Mouse (Mus musculus) kidney, embryonic 15.5 days (tissue): ENCODE data around the gene Cdhr2. TPM values are rescaled to one million over a fixed set of nuclear protein-coding genes. Genes with fewer than 3 reads are reported as not detected.
A peak's percentile ranks its signal among the peaks of the same experiment; 100 is the strongest.

Experiments
- ATAC-seq: fragments of 200-750 bp; cut with Nextera tagmentation; replicated peaks from 2 replicates; pipeline ENCODE4 v1.8.0; 2017; ENCODE audit warnings: moderate TSS enrichment; ENCODE audit not compliant: low FRiP score
- H3K27ac ChIP-seq: fragments of 300-500 bp; sonication (generic); 2 replicates; pipeline ENCODE4 v1.5.1; 2015; ENCODE audit warnings: mild to moderate bottlenecking, inconsistent platforms
- H3K27me3 ChIP-seq: fragments of 300-500 bp; sonication (generic); 2 replicates; pipeline ENCODE4 v1.6.1; 2015; ENCODE audit warnings: inconsistent platforms
- H3K36me3 ChIP-seq: fragments of 300-500 bp; sonication (generic); 2 replicates; pipeline ENCODE4 v1.6.1; 2015; ENCODE audit warnings: inconsistent platforms
- H3K4me1 ChIP-seq: fragments of 300-500 bp; sonication (generic); 2 replicates; pipeline ENCODE4 v1.6.1; 2015; ENCODE audit warnings: inconsistent platforms
- H3K4me2 ChIP-seq: fragments of 300-500 bp; sonication (generic); 2 replicates; pipeline ENCODE4 v1.6.1; 2015; ENCODE audit warnings: moderate library complexity, mild to moderate bottlenecking, inconsistent platforms
- H3K4me3 ChIP-seq: fragments of 300-500 bp; sonication (generic); replicated peaks from 2 replicates; pipeline ENCODE4 v1.5.1; 2015; ENCODE audit warnings: mild to moderate bottlenecking, inconsistent platforms
- H3K9ac ChIP-seq: fragments of 300-500 bp; sonication (generic); 2 replicates; pipeline ENCODE4 v1.6.1; 2015; ENCODE audit warnings: mild to moderate bottlenecking, inconsistent platforms
- H3K9me3 ChIP-seq: fragments of 300-500 bp; sonication (generic); replicated peaks from 2 replicates; pipeline ENCODE4 v1.6.1; 2016; ENCODE audit warnings: inconsistent platforms
- WGBS: fragments of 180-500 bp; shearing (Covaris S2); methylation state at CpG from one replicate; pipeline ENCODE4 v1.1.7; 2015; ENCODE audit warnings: mixed read lengths; 5-methylcytosine and 5-hydroxymethylcytosine counted together
- polyA plus RNA-seq: library from polyadenylated mRNA; unstranded; fragments of >200 nt; fragmentation: Nextera tagmentation; extraction: Ambion mirVana; gene quantifications from 2 replicates; pipeline ENCODE4 v1.2.1, GENCODE M21; 2015

Gene Cdhr2
- polyA plus RNA-seq, 1 experiment from 2014 or later, result 5.4 TPM

DNA sequence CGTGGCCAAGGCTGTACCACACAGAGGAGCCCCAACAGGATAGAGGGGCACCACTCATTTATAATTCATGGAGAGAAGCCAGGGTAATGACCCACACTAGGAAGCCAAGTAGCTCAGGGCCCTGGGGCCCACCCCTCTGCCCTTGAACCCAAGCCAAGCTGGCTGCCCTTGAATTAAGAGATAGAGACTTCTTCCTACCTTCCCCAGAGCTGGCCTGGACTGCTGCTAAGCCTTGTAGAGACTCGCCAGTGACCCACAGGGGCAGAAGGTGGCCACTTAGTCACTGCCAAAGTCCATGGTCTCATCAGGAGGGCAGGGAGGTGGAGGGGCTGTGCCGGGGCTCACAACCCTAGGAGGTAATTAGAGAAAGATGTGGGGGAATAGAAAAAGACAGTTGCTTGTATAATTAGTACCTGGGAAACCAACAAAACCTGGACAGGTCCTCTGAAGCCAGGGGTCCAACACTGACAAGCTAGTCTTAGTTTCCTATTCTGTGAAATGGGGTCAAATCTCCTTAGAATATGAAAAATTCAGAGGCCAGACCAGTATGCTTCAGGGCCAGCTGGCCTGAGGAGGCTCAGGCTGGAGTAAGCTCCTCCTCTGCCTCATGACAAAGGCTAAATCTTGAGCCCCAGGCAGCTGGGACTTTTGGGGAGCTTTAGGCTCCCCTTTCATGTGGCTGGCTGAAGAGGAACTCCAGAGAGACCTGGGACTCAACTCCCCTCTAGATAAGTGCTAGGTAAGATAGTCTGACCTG lies 16.9 kb upstream of the Cdhr2 start:
- Histone ChIP-seq H3K27me3 (no peaks in the 10 kb centered on the region), H3K27ac (no peak overlapping the region), H3K9ac (no peak overlapping the region), H3K9me3 (no peaks in the 10 kb centered on the region), H3K36me3 (peaks cover 50% of the 10 kb centered on the region), H3K4me2 (peak overlapping the region; percentile 62), H3K4me3 (0 out of 2 replicates have a peak overlapping the region, but pooled peaks have one; percentile 98), H3K4me1 (peaks cover 34% of the 10 kb centered on the region)
- WGBS, result 68% methylated on average over 3 of the region's 3 CpGs
- ATAC-seq, result no peak

DNA sequence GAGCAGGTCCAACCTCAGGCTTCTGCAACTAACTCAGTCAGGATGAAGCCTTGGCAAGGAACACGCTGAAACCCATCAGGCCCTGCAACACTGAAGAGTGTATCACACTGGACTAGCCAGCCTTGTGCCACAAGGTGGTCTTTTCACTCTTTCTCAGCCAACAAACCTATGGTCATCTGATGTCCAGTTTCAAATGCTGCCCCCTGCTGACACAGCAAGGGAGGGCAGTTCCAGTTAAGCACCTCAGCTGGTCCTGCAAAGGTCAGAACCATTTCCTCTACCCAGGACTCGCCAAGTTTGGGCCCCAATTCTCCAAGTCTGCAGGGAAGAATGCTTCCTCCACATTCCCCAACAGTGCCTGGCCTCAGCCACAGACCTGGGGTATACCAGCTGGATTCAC lies 16.1 kb upstream of the Cdhr2 start:
- Histone ChIP-seq H3K27me3 (no peaks in the 10 kb centered on the region), H3K4me3 (peak overlapping the region; percentile 98), H3K9me3 (no peaks in the 10 kb centered on the region), H3K36me3 (peaks cover 43% of the 10 kb centered on the region), H3K9ac (peak overlapping the region; percentile 99; the same call in 1 of the 2 replicates), H3K4me2 (peak overlapping the region; percentile 62), H3K4me1 (peaks cover 35% of the 10 kb centered on the region), H3K27ac (peak overlapping the region; percentile 29; the same call in 1 of the 2 replicates)
- no peak for ATAC-seq
- 30% methylated on average over 2 of the region's 2 CpGs for WGBS

DNA sequence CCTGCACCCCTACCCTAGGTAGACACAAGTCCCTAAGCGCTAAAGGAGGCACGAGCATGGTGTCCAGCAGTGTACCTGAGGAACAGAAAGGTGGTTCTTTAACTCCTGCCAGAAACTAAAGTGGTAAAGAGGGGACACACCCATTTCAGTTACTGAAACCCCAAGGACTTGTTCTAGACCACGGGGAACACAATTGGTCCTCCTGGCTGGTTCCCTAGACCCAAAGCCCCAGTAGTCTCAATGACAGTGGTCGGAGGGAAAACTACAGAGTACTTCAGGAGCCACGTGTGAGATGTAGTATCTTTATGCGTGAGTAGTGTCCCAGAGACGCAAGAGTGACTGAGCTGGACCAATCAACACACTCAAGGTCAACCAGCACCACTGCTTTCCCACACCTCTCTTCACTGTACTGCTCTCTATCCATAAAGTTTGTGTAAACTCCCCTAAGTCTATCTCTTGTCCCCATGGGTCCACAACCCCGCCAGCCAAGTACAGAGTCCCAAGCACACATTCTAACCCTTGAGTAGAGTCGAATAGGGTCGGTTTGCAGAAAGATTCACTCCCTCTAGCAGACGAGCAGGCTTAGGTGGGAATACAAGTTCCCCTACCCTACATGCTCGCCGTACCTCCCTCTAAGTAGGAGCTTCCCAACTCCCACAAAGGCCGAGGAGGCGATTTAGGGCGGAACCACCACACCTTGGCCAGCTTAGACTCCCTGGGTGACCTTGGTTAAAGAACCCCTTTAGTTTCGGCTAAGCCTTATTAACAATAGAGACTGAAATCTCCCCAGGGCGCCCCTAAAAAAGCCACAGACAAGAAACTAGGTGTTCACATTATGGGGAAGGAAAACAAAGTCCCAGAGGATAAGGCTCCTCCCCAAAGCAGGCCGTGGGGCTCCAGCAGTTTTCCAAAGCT lies 14.9 kb upstream of the Cdhr2 start:
- peak overlapping the region; percentile 99 for H3K9ac ChIP-seq

DNA sequence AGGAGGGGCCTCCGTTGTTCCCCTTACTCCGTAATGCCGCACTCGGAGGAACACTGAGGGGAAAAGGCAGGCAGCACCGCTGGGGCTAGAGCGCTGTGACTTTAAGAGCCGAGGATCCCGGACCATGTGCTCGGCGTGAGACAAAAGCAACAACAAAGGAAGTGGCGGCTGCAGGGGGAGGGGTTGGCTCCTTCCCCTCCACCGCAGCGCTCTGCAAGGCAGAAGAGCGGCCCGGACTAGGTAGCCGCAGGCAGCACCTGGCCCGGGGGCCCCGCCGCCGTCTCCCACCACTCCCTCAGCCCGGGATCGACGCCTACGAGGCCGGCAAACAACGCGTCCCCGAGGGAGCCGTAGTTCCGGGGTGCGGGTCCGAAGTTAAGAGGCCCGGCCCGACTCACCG lies 14.2 kb upstream of the Cdhr2 start:
- H3K9me3 ChIP-seq, result no peaks in the 10 kb centered on the region

More for the DNA sequence above, 14.9 kb upstream of the Cdhr2 start:
- Histone ChIP-seq H3K9me3 (no peaks in the 10 kb centered on the region), H3K4me3 (peak overlapping the region; percentile 98), H3K27me3 (no peaks in the 10 kb centered on the region), H3K27ac (peak overlapping the region; percentile 99), H3K4me1 (peaks cover 45% of the 10 kb centered on the region), H3K4me2 (peak overlapping the region; percentile 62), H3K36me3 (peaks cover 31% of the 10 kb centered on the region)
- ATAC-seq, result no peak
- WGBS, result 4% methylated on average over 19 of the region's 19 CpGs

DNA sequence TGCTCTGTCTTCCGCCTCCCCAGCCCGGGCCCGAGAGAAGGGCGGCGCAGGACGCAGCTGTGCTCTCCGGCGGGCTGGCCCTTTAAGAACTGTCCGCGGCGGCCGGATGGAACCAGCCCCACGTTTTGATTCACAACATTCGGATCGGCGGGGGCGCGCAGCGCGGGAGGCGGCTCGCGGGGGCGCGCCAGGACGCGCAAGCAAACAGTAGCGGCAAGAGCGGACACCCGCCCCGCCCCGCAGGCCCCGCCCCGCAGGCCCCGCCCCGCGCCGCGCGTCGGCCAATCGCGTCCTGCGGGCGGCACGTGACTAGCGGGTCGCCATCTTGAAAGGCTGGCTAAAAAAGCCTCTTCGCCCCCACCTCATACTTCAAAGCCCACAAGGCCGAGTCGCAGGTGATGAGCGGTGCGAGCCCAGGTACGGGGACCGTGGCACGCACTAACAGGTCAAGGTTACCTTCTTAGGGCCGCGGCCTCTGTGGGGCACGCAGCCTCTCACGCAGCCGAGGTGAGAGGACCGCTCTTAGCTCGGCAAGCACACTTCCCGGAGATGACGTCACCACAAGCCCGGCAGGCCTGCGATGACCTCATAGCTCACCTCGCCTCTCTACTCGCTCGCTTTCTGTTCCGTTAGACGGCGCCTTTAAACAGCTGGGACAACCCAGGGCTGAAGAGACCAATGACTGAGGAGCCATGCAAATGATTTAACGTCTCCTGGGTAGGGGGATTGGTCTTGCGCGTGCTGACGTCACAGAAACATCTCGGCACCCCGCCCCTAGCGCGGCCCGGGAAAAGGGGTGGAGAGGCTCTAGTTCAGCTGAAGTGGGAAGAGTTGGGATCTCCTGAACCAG lies 13.5 kb upstream of the Cdhr2 start:
- Histone ChIP-seq H3K36me3 (peaks cover 17% of the 10 kb centered on the region), H3K4me2 (peak overlapping the region; percentile 62), H3K9me3 (no peaks in the 10 kb centered on the region), H3K4me1 (peaks cover 59% of the 10 kb centered on the region), H3K27ac (peak overlapping the region; percentile 99), H3K27me3 (no peaks in the 10 kb centered on the region), H3K9ac (peak overlapping the region; percentile 99), H3K4me3 (peak overlapping the region; percentile 98)
- whole genome bisulfite sequencing, result under 1% methylated on average over 82 of the region's 82 CpGs
- peak; percentile 90 for ATAC-seq

More for the DNA sequence above, 14.2 kb upstream of the Cdhr2 start:
- Histone ChIP-seq H3K4me2 (peak overlapping the region; percentile 62), H3K4me1 (peaks cover 52% of the 10 kb centered on the region), H3K36me3 (peaks cover 24% of the 10 kb centered on the region), H3K27ac (peak overlapping the region; percentile 99), H3K4me3 (peak overlapping the region; percentile 98), H3K9ac (peak overlapping the region; percentile 99), H3K27me3 (no peaks in the 10 kb centered on the region)
- peak; percentile 63 for ATAC-seq
- under 1% methylated on average over 32 of the region's 35 CpGs for WGBS

DNA sequence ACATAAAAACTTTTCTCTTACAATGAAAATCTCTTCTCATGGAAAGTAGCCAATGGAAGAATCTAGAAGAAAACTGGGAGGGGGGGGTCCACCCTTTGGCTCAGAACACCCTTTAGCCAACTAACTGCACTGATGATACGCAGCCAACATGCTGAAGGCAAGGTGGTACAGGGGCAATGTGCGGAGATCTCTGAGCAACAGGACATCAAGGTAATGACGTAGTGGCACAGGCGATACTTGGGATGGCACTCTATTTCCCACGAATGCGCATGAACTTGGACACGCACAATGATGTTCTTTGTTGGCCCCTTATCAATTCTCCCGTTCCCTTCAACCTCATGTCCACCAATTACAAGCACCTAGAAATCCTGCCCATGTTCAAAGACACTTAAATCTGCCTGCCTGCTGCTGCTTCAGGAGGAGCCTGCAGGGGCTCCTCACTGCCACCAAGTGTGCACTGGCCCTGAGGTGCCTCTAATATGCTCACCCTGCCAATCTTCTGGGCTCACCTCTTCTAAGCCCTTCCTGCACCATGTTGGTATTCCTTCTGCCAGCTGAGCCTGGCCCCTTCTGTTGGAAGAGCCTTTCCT lies 11.0 kb upstream of the Cdhr2 start:
- no peaks in the 10 kb centered on the region for H3K36me3 ChIP-seq
- no peak overlapping the region for H3K27ac ChIP-seq
- peaks cover 52% of the 10 kb centered on the region for H3K4me1 ChIP-seq
- no peak overlapping the region for H3K9ac ChIP-seq
- no peak overlapping the region for H3K4me3 ChIP-seq
- 91% methylated on average over 8 of the region's 8 CpGs for WGBS
- H3K9me3 ChIP-seq, result no peaks in the 10 kb centered on the region
- no peak for ATAC-seq
- H3K27me3 ChIP-seq, result no peaks in the 10 kb centered on the region
- H3K4me2 ChIP-seq, result no peak overlapping the region

DNA sequence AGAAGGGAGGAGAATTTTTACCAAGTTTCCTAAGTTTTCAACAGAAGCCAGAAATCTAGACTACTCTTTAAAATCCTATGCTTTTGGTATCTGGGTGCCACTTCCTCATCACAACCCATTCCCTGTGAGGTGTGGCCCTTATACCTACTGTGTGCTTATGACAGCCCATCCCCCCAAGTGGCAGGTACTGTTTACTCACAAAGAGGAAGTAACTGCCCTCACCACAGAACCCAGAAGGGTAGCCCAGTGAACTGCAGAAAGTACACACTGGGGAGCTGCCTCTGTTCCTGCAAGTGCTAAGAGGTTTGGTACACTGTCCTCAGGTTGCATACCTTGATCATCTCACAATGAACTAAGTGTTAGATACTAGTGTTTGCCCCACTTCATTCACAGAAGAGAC lies 9.5 kb upstream of the Cdhr2 start:
- no peaks in the 10 kb centered on the region for H3K9me3 ChIP-seq
- H3K27me3 ChIP-seq, result no peaks in the 10 kb centered on the region
- no peaks in the 10 kb centered on the region for H3K36me3 ChIP-seq
- H3K27ac ChIP-seq, result no peak overlapping the region
- peak overlapping the region; percentile 75 for H3K4me3 ChIP-seq
- peak overlapping the region; percentile 90 for H3K4me2 ChIP-seq
- peaks cover 40% of the 10 kb centered on the region for H3K4me1 ChIP-seq
- no peak for ATAC-seq
- no peak overlapping the region for H3K9ac ChIP-seq

DNA sequence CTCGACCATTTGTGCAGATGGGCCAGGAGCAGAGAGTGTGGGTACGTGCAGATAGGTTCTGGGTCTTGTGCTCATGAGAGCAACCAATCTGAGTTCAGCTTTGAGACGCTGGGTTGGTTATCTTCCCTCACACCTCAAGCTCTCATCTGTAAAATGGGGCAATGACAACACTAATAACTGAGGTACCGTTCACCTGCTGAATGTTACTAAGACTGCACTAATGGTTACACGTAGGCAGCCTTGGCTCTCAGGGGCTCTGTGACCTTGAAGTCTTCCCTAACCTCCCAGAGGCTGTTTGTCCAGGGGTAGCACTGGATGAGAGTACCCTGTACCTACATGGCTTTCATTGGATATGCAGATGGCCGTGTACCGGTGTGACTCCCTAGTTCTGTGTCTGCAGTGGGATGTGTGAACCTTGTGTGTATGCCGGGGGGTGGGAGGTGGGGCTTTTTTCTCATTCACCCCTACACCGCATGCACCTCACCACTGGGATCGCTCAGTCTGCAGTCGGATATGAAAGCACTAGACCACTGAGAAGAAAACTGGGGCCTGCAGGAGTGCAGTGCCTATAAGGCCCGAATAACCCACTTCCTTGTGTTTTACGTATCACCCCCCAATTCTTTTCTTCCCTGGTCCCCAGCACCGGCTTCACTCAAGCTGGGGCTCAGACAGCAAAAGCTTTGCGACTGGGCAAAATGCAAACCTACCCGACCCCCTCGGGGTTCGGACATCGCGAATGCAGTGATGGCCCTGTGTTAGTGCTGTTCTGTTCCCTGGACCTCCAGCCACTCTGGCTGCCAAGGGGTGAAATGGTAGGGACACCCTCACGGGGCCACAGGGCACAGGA lies 8.3 kb upstream of the Cdhr2 start:
- 9% methylated on average over 21 of the region's 21 CpGs for WGBS
- peak overlapping the region; percentile 85 for H3K9ac ChIP-seq
- no peaks in the 10 kb centered on the region for H3K27me3 ChIP-seq
- H3K4me1 ChIP-seq, result peaks cover 40% of the 10 kb centered on the region
- H3K36me3 ChIP-seq, result no peaks in the 10 kb centered on the region
- H3K4me2 ChIP-seq, result peak overlapping the region; percentile 90
- ATAC-seq, result no peak
- H3K4me3 ChIP-seq, result peak overlapping the region; percentile 75
- peak overlapping the region; percentile 99 for H3K27ac ChIP-seq
- no peaks in the 10 kb centered on the region for H3K9me3 ChIP-seq

DNA sequence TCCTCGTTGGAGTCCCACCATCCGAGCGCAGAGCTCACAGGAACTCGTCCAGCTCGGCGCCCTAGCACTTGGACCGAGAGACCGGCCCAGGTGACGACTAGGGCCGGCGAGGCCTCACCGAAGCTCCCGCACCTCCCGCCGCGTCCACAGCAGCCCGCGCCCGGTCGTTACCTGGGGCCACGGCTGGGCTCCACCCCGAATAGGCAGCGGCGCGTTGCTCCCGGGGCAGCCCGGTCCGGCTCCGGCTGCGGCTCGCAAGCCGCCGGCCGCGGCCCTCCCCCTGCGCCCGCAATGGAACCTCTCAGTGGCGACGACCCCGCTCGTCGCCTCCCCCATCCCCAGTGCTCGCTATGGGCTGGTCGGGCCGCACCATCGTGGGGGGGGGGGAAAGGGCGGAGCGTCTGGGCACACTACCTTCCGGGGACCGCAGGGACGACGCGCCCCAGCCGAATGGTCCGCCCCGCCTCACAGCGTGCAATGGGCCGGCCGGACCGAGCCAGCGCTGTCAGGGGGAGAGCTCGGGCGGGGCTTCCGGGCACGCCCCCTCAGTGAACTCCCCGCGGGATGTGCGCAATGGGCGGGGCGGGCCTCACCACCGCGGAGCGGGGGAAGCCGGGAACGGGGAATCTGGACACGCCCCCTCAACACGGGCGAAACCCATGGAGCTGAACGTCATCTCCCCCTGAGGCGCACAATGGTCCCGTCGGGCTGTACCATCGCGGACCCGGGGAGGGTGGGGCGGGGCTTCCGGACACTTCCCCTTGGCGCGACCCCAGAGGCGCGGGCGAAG lies 7.5 kb upstream of the Cdhr2 start, which contains the start of gene Rnf44:
Gene Rnf44, minus strand, starts transcription at position 350 of the 790 bp plus-strand sequence.
- under 1% methylated on average over 79 of the region's 92 CpGs for WGBS
- ATAC-seq, result peak; percentile 99
- no peaks in the 10 kb centered on the region for H3K9me3 ChIP-seq
- no peaks in the 10 kb centered on the region for H3K36me3 ChIP-seq
- peak within 1 kb of the TSS; percentile 85 for H3K9ac ChIP-seq
- H3K4me2 ChIP-seq, result peak within 1 kb of the TSS; percentile 90
- peak within 1 kb of the TSS; percentile 99 for H3K27ac ChIP-seq
- peak within 1 kb of the TSS; percentile 75 for H3K4me3 ChIP-seq
- H3K4me1 ChIP-seq, result peaks cover 35% of the 10 kb centered on the region
- H3K27me3 ChIP-seq, result no peaks in the 10 kb centered on the region
